Comparison of ENCODE assay signal across 8 mouse cellular contexts in genomic region chr13:93144336-93145167, GRCm38 (mm10). TPM values are rescaled to one million over a fixed set of nuclear protein-coding genes. Genes with fewer than 3 reads are reported as not detected.
A peak's percentile ranks its signal among the peaks of the same experiment; 100 is the strongest.
DNase-seq lines count a peak whose midpoint lies in the region; ATAC-seq and TF ChIP-seq lines count a peak whose summit lies in the region.

Gene Cmya5 (minus strand): TSS chr13:93144724.

- H3K36me3 ChIP-seq in liver, postnatal 0 days (replicated peaks; ENCODE audit: insufficient read depth, low read length) = peaks cover 15% of the 10 kb centered on the region
- H3K36me3 ChIP-seq in neural tube, embryonic 13.5 days = peaks cover 18% of the 10 kb centered on the region

- peak within 1 kb of the TSS; percentile 83 for H3K4me2 ChIP-seq in liver, postnatal 0 days (ENCODE audit: low read depth, low read length)
- peak within 1 kb of the TSS; percentile 86 for H3K4me2 ChIP-seq in neural tube, embryonic 13.5 days

- no peaks in the 10 kb centered on the region for H3K9me3 ChIP-seq in liver, postnatal 0 days (ENCODE audit: low read length)
- no peaks in the 10 kb centered on the region for H3K9me3 ChIP-seq in neural tube, embryonic 13.5 days

- DNase-seq in ES-CJ7 (ENCODE audit: low read depth, low spot score) = peak; percentile 21
- DNase-seq in cerebellum, adult 9-11 months = peak; percentile 74
- DNase-seq in forelimb bud, embryonic 11.5 days (ENCODE audit: low read depth, low spot score) = peak; percentile 44
- peak; percentile 93 for DNase-seq in heart, postnatal 36 days
- peak; percentile 45 to 81 for DNase-seq in layer of hippocampus, adult 18-20 months (ENCODE audit: low spot score in 2 of 2)
- peak; percentile 81 for DNase-seq in liver, postnatal 0 days
- peak; percentile 70 for DNase-seq in testis, postnatal 14 days (ENCODE audit: low spot score)

- H3K9ac ChIP-seq in liver, postnatal 0 days (replicated peaks) = peak within 1 kb of the TSS; percentile 61
- H3K9ac ChIP-seq in neural tube, embryonic 13.5 days = peak within 1 kb of the TSS; percentile 73

- H3K27me3 ChIP-seq in liver, postnatal 0 days (ENCODE audit: insufficient read depth, low read length) = no peaks in the 10 kb centered on the region
- no peaks in the 10 kb centered on the region for H3K27me3 ChIP-seq in neural tube, embryonic 13.5 days

- peaks cover 2% of the 10 kb centered on the region; the same call in 1 of the 2 replicates for H3K4me1 ChIP-seq in liver, postnatal 0 days (ENCODE audit: insufficient read depth)
- peaks cover 16% of the 10 kb centered on the region for H3K4me1 ChIP-seq in neural tube, embryonic 13.5 days (replicated peaks)

- no peak for TF ChIP-seq EP300 in liver, postnatal 0 days (IDR thresholded peaks at IDR 0.05; ENCODE audit: low read depth)

- no peak within 1 kb of the TSS for H3K27ac ChIP-seq in liver, postnatal 0 days (ENCODE audit: low read depth)
- H3K27ac ChIP-seq in neural tube, embryonic 13.5 days (replicated peaks) = 0 out of 2 replicates have a peak within 1 kb of the TSS, but pooled peaks have one; percentile 13

- 10% methylated on average over 43 of the region's 45 CpGs for WGBS in liver, postnatal 0 days (ENCODE audit: insufficient replicate concordance)
- 1% methylated on average over 45 of the region's 45 CpGs for WGBS in neural tube, embryonic 13.5 days

- intact Hi-C loops in heart, postnatal 36 days (cut with DNase I) = loop anchor here (1.0 to 5.0 kb wide), 4 partner anchors 49 to 392 kb away; no protein-coding TSS in a partner anchor

- peak; percentile 86 for ATAC-seq in liver, postnatal 0 days
- peak; percentile 92 for ATAC-seq in neural tube, embryonic 13.5 days (ENCODE audit: low read depth)

- TF ChIP-seq CTCF in liver, postnatal 0 days (IDR thresholded peaks at IDR 0.05; ENCODE audit: low read depth) = peak; percentile 37

- H3K4me3 ChIP-seq in liver, postnatal 0 days (ENCODE audit: low read depth, low read length) = peak within 1 kb of the TSS; percentile 46
- H3K4me3 ChIP-seq in neural tube, embryonic 13.5 days = peak within 1 kb of the TSS; percentile 46

RNA-seq across cellular contexts. Expression of gene Cmya5, which starts in this region (rescaled TPM):
- 100 to 1,000 TPM; 306 to 325 TPM for total RNA-seq in heart, postnatal 36 days (2021)
- 1 to 10 TPM; 3.3 to 3.4 TPM for total RNA-seq in layer of hippocampus, adult 18-20 months (2021)
- polyA plus RNA-seq in liver, postnatal 0 days (2015; fragmentation: Nextera tagmentation; extraction: Ambion mirVana) = 0.01 and 0.17 TPM in 2 replicates
- polyA plus RNA-seq in neural tube, embryonic 13.5 days (2015; fragmentation: Nextera tagmentation; extraction: Ambion mirVana) = 0.11 and 0.14 TPM in 2 replicates

Comparison
In these comparisons a context has a peak if more than half of its experiments do, and no peak if none do; other contexts are left out.
1. RNA of gene Cmya5 (total RNA-seq): 306 to 325 TPM in heart, postnatal 36 days; 3.3 to 3.4 TPM in layer of hippocampus, adult 18-20 months; every median in the first group is over 10 times any median in the second.
2. Peak in DNase-seq, ATAC-seq, H3K4me3 ChIP-seq, H3K9ac ChIP-seq and H3K4me2 ChIP-seq in liver, postnatal 0 days; RNA of the gene not detected or under 1 TPM.
3. Peak in ATAC-seq, H3K4me3 ChIP-seq, H3K27ac ChIP-seq, H3K9ac ChIP-seq and H3K4me2 ChIP-seq in neural tube, embryonic 13.5 days; RNA of the gene not detected or under 1 TPM.
4. DNase-seq: peak in every context shown above with its lines; median percentile 93 in heart, postnatal 36 days; 81 in liver, postnatal 0 days; 74 in cerebellum, adult 9-11 months; 70 in testis, postnatal 14 days; 63 in layer of hippocampus, adult 18-20 months; 44 in forelimb bud, embryonic 11.5 days; 21 in ES-CJ7.